Mouse (Mus musculus) 3134 (cell line): ENCODE measurements around the gene Alg3.

Source experiments
- DNase-seq: peaks from one replicate; pipeline ENCODE4 v3.0.0-alpha.2; 2011; ENCODE audit warnings: low spot score; ENCODE audit not compliant: insufficient read length; ENCODE audit errors: extremely low read depth

Gene Alg3

DNA sequence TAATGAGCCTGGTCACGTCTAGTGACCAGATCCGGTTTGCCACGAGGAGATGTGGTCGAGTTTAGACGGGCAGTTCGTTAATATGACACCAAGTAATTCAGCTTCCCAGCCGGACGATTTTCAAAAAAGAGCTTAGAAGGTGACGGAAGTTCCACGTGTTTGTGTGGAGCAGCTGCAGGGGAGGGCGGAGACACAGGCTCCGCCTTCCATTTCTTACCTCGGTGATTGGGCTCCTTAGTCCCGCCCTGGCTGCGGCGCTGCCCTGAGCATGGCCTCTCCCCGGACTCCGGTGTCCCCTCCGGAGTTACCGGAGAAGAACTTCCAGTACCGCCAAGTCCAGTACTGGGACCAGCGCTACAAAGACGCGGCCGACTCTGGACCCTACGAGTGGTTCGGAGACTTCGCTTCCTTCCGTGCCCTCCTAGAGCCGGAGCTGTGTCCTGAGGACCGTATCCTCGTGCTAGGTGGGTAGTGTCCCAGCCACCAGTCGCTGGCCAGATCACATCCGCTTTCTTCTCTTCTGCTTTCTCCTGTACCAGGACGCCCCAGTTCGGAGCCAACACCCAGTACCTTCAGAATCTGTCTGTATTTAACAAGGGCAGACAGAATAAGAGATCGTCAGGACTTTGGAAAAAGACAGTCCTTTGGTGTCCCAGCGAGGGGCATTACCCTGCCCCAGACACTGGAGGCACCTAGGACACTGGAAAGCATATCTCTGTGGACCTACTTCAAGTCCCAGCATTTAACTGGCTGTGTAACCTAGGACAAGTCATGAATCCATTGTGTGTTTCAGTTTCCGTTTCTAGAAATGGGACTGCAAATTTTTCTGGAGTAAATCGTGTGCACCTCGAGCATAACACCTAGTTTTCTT is at the start of gene Alg3, which contains the start of the genes Eef1akmt4 and Gm49333:
TSS of gene Alg3 (minus strand) at position 379 of the 871 bp plus-strand sequence.
TSS of gene Eef1akmt4 (plus strand) at position 237 of the 871 bp plus-strand sequence.
TSS of gene Gm49333 (plus strand) at position 254 of the 871 bp plus-strand sequence.
- DNase-seq: peak; percentile 94

DNA sequence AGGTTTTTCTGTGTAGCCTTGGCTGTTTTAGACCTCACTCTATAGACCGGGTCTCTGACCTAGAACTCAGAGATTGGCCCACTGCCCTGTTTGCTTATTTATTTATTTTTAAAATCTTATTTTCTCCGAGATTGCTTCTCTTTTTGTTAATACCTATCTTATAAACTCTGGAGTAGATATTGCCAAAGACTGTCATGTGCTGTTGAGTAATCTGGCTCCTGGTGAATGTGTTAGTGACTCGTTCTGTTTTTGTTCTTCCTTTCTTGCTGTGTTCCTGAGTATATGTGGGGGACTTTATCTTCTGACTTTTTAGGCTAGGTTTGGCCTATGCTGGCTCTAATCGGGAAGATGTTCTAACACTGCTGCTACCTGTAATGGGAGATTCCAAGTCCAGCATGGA is 46.1 kb upstream of the Alg3 start:
- DNase-seq: no peak

DNA sequence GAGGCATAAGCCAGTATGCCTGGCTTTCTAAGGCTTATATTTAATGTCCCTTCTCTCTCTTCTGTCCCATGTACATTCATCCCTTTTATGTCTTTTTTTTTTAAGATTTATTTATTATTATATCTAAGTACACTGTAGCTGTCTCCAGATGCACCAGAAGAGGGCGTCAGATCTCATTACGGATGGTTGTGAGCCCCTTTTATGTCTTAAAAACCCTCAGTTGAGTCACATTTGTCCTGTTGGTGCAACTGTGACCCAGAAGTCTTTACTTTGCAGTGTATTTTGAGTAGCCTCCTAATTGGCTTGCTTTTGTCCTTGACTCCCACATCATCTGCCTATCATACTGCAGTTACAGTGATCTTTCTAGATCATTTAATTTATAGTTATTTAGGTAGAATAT is 41.8 kb upstream of the Alg3 start:
- DNase-seq: no peak

DNA sequence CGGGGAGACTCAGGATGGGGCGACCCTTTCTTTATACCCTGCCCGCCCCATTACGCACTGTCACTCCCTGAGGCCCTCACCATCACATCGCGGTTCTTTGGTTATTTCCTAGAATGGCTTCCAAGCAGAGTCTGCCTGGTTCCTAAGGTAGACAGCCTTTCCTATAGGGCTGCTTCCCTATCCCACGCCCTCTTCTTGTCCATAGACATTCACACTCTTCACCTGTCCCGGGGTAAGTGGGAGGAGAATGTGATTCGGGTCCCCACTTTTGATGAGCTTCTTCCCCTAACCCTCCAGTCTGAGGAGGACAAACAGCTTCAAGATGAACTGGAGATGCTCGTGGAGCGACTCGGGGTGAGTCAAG is 40.4 kb upstream of the Alg3 start:
- no peak for DNase-seq

DNA sequence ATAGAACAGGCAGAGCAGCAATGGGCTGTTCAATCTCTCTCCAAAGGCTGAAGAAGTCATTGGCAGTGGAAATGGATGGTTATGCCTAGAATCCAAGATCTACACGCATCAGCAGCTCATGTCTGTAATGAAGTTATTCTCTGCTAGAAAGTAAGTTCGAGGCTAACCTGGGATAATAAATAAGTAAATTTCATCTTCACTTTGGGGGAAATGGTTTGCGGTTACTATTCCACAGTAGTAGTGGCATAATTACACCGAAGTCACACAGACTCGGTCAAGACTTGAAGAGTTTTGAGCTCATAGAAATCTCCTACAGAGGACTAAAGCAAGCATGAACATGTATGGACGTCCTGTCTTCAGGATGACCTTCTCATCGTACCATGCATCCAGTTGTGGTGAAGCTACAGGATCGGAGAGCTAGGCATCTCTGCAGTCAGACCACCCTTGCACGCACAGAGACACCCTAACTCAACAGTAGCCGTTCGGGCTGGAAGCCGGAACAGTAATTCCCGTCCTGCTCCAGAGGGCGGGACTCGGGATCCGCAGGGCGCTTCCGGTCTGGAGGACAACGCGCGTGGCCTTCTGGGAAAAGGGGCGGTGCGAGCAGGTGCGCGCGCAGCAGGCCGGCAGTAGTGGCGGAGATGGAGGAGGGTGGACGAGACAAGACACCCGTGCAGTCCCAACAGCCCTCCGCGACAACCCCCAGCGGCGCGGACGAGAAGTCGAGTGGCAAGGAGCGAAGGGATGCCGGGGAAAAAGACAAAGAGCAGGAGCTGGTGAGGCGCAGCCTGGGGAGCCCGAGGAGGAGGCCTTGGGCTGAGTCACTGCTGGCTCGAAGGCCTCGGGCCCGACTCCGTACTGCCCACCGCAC is 39.8 kb upstream of the Alg3 start, which contains the start of gene Psmd2:
TSS of gene Psmd2 (plus strand) at position 577 of the 871 bp plus-strand sequence.
- DNase-seq: peak; percentile 95

DNA sequence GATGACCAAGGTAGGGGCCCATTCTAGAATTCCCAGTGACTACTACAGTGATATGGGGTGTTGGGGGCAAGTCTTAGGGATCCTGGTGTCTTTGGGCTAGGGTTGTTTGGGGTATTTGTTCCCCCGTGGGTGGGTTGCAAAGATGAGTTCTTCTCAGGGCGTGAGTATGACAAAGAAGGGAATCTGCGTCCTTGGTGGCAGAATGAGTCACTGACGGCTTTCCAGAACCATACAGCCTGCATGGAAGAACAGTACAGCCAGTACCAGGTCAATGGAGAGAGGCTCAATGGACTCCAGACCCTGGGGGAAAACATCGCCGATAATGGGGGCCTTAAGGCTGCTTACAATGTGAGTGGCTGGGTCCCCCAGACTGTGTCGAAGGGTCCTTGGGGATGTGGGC is 32.4 kb upstream of the Alg3 start:
- no peak for DNase-seq

DNA sequence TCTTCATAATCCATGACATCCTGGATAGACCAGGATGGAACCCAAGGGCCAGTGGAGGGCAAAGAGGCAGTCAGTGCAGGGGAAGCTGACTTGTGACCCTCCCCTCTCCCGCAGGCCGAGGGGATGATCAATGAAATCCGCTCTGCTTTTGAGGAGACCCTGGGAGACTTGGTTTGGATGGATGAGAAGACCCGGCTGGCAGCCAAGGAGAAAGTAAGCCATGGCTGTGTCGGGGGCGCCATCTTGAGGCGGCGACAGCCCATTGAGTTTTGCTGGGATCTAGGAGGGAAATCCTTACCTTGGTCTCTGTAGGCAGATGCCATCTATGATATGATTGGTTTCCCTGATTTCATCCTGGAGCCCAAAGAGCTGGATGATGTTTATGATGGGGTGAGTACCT is 30.6 kb upstream of the Alg3 start:
- peak; percentile 51 for DNase-seq

DNA sequence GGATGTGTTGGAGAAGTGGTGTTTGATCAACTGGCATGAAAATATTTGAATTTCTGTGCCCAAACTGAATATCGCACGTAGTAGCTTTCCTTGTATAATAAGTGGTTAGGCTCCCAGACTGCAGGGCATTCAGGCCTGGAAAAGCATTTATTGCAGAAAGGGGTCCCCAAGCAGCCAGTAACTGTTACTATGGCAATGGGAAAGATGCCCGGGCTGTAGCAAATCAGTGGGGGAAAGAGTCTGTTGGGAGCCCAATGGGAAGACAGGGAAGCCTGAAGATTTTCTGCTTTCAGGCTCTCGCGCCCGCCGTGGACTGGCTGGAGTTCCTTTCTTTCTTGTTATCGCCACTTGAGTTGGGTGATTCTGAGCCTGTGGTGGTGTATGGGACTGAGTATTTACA is 26.8 kb upstream of the Alg3 start:
- no peak for DNase-seq

DNA sequence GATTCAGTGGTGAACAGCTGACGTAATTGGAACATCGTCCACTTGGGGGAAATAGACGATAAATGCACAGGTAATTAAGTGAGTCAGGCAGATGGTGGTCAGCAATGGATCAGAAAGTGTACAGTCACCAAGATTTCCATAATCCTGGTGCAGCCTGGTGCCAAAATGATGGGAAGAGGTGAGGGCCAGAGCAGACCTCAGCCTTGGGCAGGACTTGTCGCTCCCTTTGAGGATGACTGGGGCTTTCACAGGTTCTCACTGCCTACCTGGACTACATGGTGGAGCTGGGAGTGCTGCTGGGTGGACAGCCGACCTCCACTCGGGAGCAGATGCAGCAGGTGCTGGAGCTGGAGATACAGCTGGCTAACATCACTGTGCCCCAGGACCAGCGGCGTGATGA is 25.9 kb upstream of the Alg3 start:
- DNase-seq: no peak

DNA sequence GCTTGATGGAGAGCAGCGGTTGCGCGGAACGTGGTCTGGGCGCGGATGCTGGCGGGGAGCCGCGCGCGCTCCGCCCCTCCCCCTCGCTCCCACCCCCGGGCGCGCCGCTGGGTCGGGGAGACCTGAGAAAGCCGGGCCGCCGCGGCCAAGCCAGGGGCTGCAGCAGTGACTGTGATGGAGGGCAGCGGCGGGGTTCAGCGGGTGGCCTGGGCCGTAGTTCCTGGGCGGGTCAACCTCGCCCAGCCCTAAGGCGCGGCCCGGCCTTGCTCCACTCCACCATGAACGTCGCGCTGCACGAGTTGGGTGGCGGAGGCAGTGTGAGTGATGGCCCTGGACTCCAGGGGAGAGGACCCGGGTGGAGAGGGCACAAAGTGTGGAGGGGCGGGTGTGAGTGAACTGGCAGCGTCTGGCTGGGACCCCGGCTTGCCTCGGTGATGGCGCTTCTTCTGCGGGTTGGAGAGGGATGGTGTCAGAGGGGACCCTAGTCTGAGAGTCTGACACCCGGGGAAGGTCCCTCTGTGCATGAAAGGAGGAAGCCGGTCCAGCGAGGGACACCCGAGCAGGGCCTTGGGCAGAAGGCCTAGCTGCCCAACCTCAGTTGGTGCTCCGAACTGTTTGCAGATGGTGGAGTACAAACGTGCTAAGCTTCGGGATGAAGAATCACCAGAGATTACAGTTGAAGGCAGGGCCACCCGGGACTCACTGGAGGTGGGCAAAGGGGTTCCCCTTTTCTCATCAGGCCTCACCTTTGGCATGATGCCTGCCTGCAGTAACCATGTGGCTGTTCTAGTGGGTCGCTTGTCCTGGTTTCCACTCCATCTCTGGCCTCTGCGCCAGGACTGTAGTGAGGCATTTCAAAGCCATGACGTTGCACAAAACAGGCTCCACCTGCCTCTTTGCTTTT is 18.4 kb upstream of the Alg3 start, which contains the start of gene Ece2:
TSS of gene Ece2 (plus strand) at position 98 of the 904 bp plus-strand sequence.
- no peak for DNase-seq

DNA sequence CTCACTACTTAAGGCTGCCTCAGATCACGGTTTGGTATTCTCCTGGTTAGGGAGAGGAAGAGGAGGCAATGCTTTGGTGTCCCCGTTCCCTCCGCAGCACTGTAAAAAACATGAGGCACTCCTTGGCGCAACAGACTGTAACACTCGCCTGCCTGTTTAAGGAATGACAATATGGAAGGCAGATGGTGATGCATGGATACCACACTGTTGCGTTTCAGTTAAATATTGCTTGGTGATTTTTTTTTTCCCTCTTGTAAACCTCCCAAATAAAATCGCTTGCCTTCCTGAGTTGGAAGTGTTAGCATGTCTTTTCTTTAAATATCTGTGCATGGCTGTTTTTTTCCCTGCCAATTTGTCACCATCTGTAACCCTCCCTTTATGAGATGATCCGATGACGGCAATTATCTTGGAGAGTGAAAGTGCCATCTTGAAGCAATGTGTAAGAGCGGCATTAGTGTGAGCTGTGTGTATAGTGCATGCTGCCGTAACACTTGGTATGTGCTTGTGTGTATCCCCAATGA is 17.4 kb upstream of the Alg3 start:
- DNase-seq: no peak

DNA sequence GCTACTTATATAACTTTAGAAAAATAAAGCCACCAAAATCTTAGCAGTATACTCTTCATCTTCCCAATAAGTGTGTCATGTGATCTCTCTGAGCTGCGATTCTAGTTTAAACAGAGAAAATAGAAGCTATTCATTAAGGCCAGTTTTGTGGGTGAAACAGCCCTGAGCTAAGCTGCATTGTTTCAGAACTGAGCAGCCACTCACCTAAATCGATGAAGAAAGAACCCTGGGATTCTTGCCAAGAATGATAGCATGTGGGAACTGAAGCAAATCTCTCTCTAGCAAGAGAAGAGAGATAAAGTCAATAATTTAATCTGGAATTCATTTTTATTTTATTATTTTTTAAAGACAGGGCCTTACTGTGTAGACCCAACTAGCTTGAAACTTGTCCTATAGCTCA is 11.7 kb upstream of the Alg3 start:
- no peak for DNase-seq

DNA sequence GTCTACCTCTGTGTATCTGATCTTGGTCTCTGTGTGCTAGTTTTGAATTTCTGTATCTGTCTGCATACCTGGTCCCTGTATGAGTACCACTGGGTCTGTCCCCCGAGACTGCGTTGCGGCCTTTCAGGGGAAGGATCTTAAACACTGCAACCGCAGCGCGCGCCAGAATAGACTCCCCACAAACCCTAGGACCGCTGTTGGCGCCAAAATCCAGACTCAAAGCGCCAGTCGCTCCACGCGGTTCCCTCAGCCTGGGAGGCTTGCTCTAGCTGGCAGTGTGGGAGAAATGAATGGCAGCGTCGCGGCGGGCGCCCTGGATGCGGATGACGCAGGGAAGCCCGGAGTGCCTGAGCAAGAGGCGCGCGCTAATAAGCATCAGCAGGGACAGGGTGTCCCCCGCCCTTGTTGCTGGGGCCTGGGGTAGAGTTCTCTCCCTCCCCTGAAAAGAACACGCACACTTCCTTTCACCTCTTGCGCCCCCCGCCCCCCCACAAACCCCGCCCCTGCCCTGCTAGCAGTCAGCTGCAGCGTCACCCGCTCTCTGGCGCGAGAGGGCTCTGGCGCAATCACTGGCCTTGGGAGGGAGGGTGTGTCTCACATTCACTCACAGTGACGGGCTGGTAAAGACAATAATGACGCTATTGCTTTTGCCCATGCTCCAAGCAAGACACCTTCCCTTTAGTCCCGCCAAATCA is 10.6 kb upstream of the Alg3 start:
- peak; percentile 92 for DNase-seq

DNA sequence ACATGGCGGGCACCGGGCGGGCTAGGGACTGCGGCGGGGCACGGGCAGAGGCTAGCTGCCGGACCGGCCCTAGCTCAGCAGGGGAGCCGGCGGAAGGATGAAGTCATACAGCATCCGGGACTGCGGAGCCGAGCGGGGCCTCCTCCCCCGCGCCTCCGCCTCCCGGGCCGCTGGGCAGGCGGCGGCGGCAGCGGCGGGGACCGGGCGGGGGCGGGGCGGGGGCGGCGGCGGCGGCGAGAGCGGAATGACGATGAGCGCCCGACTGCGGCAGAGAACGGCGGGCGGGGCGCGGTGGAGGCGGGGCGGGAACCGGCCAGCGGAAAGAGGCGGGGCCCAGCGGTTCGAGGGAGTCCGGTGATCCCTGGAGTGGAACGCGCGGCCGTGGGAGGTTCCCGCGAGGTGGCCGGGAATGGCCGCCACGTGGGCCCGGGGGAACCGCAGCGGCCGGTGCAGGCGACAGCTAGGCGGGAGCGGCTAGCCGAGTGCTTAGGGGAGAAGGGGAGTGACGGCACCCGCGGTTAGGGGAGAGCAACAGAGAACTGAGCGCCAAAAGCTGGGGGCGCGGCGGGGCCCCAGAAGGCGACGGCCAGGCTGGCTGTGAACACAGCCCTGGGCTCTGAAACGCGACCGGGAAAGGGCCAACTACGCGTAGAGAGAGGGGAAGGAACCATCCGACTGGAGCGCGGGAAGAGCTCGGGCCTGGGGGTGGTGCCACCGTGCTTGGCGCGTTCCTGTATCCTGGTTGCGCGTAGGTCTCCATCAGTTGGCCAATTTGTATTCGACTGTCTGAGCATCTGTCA is 9.9 kb upstream of the Alg3 start, which contains the start of gene Camk2n2:
TSS of gene Camk2n2 (minus strand) at position 97 of the 800 bp plus-strand sequence.
- peak; percentile 83 for DNase-seq

DNA sequence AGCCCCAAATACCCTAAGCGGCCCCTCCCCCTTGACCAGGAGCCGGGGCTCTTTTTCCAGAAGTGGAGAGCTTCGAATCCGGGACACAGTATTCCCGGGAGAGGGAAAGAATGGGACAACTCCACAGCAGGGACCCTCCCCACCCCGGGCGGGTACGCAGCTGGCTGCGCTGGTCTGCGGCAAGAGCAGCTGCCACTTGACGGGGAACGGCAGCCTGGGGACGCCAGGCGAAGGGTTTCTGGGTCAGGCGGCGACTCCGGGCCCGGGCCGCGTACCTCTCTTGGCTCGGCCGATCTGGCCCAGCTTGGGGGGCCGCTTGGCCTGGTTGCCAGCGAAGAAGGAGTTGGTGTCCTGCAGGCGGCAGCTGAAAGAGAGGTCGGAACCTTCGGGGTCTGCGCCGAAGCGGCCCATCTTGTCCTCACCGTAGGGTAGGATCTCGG is 9.2 kb upstream of the Alg3 start:
- peak; percentile 68 for DNase-seq

DNA sequence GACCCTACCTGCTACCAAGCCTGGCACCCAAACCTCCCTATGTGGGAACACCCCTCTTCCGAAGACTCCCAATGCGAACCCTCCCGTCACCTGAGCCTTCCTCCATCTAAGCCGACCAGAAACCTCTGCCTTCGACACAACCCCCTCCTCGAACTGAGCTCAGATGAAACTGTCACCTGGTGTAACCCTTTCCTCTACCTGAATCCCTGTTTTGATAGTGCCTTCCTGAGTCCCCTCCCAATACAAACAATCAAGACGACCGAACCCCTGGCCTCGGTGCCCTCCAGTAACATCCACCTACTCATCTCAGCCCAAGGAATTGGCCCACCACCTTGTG is 8.8 kb upstream of the Alg3 start:
- no peak for DNase-seq

DNA sequence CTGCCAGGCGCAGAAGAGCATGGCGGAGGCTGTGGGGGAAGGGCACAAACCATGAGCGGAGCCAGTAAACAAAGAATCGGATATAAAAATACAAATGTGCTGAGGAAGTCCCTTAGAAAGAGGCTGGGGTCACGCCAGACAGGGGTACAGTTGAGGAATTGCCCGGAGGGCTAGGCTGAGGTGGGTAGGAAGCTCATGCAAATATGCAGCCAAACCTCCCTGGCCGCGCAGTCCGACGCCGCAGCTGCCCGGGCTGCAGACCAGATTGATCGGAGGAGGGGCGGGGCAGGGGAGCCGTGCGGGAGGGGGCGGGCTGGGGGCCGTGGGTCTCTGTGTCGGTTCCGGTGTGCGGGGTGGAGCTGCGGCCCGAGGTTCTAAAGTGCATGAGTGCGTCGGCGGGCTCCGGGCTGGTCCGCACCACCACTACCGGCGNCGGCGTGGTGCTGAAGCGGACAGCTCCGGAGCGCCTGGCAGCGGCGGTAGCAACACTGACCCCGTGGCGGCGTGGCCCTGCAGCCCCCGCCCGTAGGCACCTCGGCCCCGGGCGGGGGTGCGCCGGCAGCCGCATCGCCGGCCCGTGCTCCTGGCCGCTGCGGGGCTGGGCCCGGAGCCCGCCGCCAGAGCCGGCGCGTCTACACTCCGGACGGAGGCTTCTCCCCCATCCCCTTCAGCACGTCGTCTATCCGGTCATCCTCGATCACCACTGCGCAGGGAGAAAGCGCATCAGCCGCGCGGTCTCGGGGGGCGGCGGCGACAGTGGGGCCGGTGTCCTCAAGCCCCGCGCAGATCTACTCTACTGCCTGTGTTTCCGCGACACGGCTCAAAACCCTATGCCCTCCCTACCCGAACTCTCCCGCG is 8.2 kb upstream of the Alg3 start:
- DNase-seq: peak; percentile 39
